Mouse (Mus musculus): ENCODE measurements at regions not wholly inside any gene's neighbourhood (a gene's known extent, or its start where the extent isn't known, plus 50 kb on each side); places are given as distances from the start of the nearest gene placed in this dataset.

GRCm38 (mm10) chr1:35337647-35338046 is 487.9 kb downstream of the Plekhb2 start:
- TF ChIP-seq CTCF (IDR thresholded peaks at IDR 0.05; ENCODE audit: extremely low read depth, insufficient read length, insufficient replicate concordance, low read depth, low read length) (no peak), POLR2A (IDR thresholded peaks at IDR 0.05; ENCODE audit: low read depth, low read length) (no peak)
